Mouse (Mus musculus) stomach, postnatal 0 days (tissue): Measurements from ENCODE around the gene Arhgap24.

Experiments
- CTCF ChIP-seq: IDR thresholded peaks from 2 replicates; pipeline ENCODE4 v1.5.1; 2016; ENCODE audit warnings: antibody characterized with exemption, low read depth, mild to moderate bottlenecking, moderate library complexity
- EP300 ChIP-seq: optimal IDR thresholded peaks from 2 replicates; pipeline ENCODE3; 2016; ENCODE audit warnings: antibody characterized with exemption

DNA sequence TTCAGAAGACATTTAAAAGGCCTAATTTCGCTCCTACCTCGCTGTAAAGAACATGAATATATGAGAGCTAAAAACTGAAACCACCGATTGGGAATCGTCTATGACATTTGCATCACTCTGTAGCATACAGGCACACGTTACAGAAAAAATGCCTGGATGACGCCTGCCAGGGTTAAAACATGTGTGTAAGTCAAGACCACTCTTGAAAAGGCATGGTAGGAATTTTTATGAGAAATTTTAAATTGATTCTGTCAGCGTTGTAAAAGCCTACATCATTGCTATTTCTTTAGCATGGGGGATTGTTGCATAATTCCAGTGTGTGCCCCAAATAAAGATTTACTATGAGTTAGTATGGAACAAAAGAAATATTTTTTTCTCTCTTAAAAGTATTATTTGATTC lies 286.6 kb downstream of the Arhgap24 start:
- TF ChIP-seq EP300 (no peak), CTCF (no peak)
